Mouse (Mus musculus) forebrain, embryonic 12.5 days (tissue): ENCODE data around the gene Manf. TPM values are rescaled to one million over a fixed set of nuclear protein-coding genes. Genes with fewer than 3 reads are reported as not detected.

Experiments used
- ATAC-seq: fragments of 200-750 bp; cut with Nextera tagmentation; 2 replicates; pipeline ENCODE4 v1.8.0; 2017; ENCODE audit warnings: moderate TSS enrichment; ENCODE audit not compliant: low FRiP score
- H3K27ac ChIP-seq: fragments of 300-500 bp; sonication (generic); 2 replicates; pipeline ENCODE4 v1.5.1; 2016; ENCODE audit warnings: mild to moderate bottlenecking
- H3K27me3 ChIP-seq: fragments of 300-500 bp; sonication (generic); 2 replicates; pipeline ENCODE4 v1.6.1; 2016; ENCODE audit warnings: mild to moderate bottlenecking
- H3K36me3 ChIP-seq: fragments of 300-500 bp; sonication (generic); replicated peaks from 2 replicates; pipeline ENCODE4 v1.6.1; 2016; ENCODE audit warnings: mild to moderate bottlenecking
- H3K4me1 ChIP-seq: fragments of 300-500 bp; sonication (generic); 2 replicates; pipeline ENCODE4 v1.6.1; 2016
- H3K4me2 ChIP-seq: fragments of 300-500 bp; sonication (generic); 2 replicates; pipeline ENCODE4 v1.6.1; 2016; ENCODE audit warnings: mild to moderate bottlenecking, moderate library complexity
- H3K4me3 ChIP-seq: fragments of 300-500 bp; sonication (generic); replicated peaks from 2 replicates; pipeline ENCODE4 v1.5.1; 2016; ENCODE audit warnings: mild to moderate bottlenecking
- H3K9ac ChIP-seq: fragments of 300-500 bp; sonication (generic); 2 replicates; pipeline ENCODE4 v1.6.1; 2016; ENCODE audit warnings: mild to moderate bottlenecking
- H3K9me3 ChIP-seq: fragments of 300-500 bp; sonication (generic); 2 replicates; pipeline ENCODE4 v1.6.1; 2016
- WGBS: fragments of 180-500 bp; shearing (Covaris S2); methylation state at CpG from one replicate; pipeline ENCODE4 v1.1.7; 2016; 5-methylcytosine and 5-hydroxymethylcytosine counted together
- polyA plus RNA-seq: library from polyadenylated mRNA; unstranded; fragments of >200 nt; fragmentation: Nextera tagmentation; extraction: Ambion mirVana; gene quantifications from 2 replicates; pipeline ENCODE4 v1.2.1, GENCODE M21; 2016

Gene Manf
- polyA plus RNA-seq, 1 experiment from 2014 or later, result 216 TPM

- Histone ChIP-seq H3K4me3 (no peak overlapping the region), H3K4me1 (peaks cover 47% of the 10 kb centered on the region), H3K9me3 (no peaks in the 10 kb centered on the region), H3K9ac (no peak overlapping the region), H3K27me3 (no peaks in the 10 kb centered on the region), H3K36me3 (peaks cover 76% of the 10 kb centered on the region), H3K4me2 (no peak overlapping the region), H3K27ac (no peak overlapping the region)
- no peak for ATAC-seq
- WGBS, result 78% methylated on average over 4 of the region's 4 CpGs
These were observed 9.6 kb downstream of the Manf start for GRCm38 (mm10) chr9:106882176-106882575.

- Histone ChIP-seq H3K9ac (0 out of 2 replicates have a peak overlapping the region, but pooled peaks have one; percentile 12), H3K9me3 (no peaks in the 10 kb centered on the region), H3K27me3 (no peaks in the 10 kb centered on the region), H3K36me3 (peaks cover 85% of the 10 kb centered on the region), H3K4me3 (no peak overlapping the region), H3K4me1 (peaks cover 47% of the 10 kb centered on the region), H3K4me2 (no peak overlapping the region), H3K27ac (no peak overlapping the region)
- ATAC-seq, result no peak
- WGBS, result 60% methylated on average over 4 of the region's 4 CpGs
These were observed 10.6 kb downstream of the Manf start for GRCm38 (mm10) chr9:106881071-106881755.

DNA sequence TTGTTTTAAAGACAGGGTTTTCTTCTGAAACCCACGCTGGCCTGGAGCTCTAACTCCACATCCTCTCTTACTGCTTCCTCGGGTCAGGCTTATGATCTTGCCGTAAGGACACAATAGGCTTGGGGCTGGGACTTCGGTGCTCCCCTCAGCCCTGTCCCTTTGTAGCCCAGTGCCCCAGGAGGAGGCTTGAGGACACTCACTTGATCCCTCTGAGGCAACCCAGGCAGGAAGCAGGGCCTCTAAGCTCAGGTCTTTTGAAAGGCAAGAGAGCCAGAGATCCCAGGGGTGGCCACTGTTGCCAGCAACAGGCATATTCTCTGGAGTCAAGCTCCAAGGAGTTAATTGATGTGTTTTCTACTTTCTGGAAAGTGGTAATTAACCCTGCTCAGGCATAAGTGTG, 12.3 kb downstream of the Manf start:
- no peak overlapping the region for H3K4me2 ChIP-seq
- no peak overlapping the region for H3K4me3 ChIP-seq
- H3K27me3 ChIP-seq, result no peaks in the 10 kb centered on the region
- peaks cover 91% of the 10 kb centered on the region for H3K36me3 ChIP-seq
- ATAC-seq, result no peak
- WGBS, result 56% methylated on average over 4 of the region's 4 CpGs
- H3K4me1 ChIP-seq, result peaks cover 35% of the 10 kb centered on the region
- no peak overlapping the region for H3K9ac ChIP-seq
- no peak overlapping the region for H3K27ac ChIP-seq
- H3K9me3 ChIP-seq, result no peaks in the 10 kb centered on the region

DNA sequence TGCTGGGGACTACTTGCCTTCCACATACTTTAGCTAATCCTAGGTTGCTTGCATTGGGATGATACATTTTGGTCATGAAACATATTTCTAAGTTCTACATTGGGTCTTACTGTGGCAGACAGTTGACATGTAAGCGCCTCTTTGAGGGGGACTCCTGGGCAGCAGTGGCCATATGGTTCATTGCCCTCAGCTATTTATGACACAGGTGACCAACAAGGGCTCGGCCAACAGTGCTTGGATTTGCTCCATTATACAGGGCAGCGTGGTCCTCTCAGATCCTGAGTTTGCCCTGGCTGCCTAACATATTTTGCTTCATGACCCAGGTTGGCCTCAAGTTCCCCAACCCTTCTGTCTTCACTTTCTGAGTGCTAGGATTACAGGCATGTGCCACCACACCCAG, 15.1 kb downstream of the Manf start:
- Histone ChIP-seq H3K4me3 (no peak overlapping the region), H3K27ac (no peak overlapping the region), H3K27me3 (no peaks in the 10 kb centered on the region), H3K9me3 (no peaks in the 10 kb centered on the region), H3K4me2 (no peak overlapping the region), H3K36me3 (peaks cover 84% of the 10 kb centered on the region), H3K4me1 (peaks cover 8% of the 10 kb centered on the region), H3K9ac (no peak overlapping the region)
- 92% methylated on average over 3 of the region's 3 CpGs for WGBS
- no peak for ATAC-seq

- no peaks in the 10 kb centered on the region for H3K27me3 ChIP-seq
- peaks cover 64% of the 10 kb centered on the region for H3K36me3 ChIP-seq
- no peak overlapping the region for H3K27ac ChIP-seq
- no peak overlapping the region for H3K9ac ChIP-seq
- WGBS, result 85% methylated on average over 5 of the region's 5 CpGs
- H3K4me3 ChIP-seq, result no peak overlapping the region
- H3K9me3 ChIP-seq, result no peaks in the 10 kb centered on the region
- H3K4me2 ChIP-seq, result no peak overlapping the region
- H3K4me1 ChIP-seq, result no peaks in the 10 kb centered on the region
- no peak for ATAC-seq
These were observed 17.6 kb downstream of the Manf start for GRCm38 (mm10) chr9:106874216-106874615.

GRCm38 (mm10) chr9:106858036-106858435, 33.7 kb downstream of the Manf start:
- WGBS, result 92% methylated on average over 11 of the region's 11 CpGs
- H3K4me2 ChIP-seq, result no peak overlapping the region
- H3K4me1 ChIP-seq, result no peaks in the 10 kb centered on the region
- no peak overlapping the region for H3K27ac ChIP-seq
- H3K4me3 ChIP-seq, result no peak overlapping the region
- ATAC-seq, result no peak
- H3K27me3 ChIP-seq, result no peaks in the 10 kb centered on the region
- no peak overlapping the region for H3K9ac ChIP-seq
- H3K36me3 ChIP-seq, result peaks cover 87% of the 10 kb centered on the region
- H3K9me3 ChIP-seq, result no peaks in the 10 kb centered on the region

- Histone ChIP-seq H3K4me3 (no peak overlapping the region), H3K27ac (no peak overlapping the region), H3K4me2 (no peak overlapping the region), H3K4me1 (no peaks in the 10 kb centered on the region), H3K9me3 (no peaks in the 10 kb centered on the region), H3K9ac (no peak overlapping the region), H3K36me3 (peaks cover 83% of the 10 kb centered on the region), H3K27me3 (no peaks in the 10 kb centered on the region)
- 88% methylated on average over 3 of the region's 3 CpGs for WGBS
- no peak for ATAC-seq
These were observed 35.1 kb downstream of the Manf start for GRCm38 (mm10) chr9:106856664-106857063.

GRCm38 (mm10) chr9:106842800-106843199, 49.0 kb downstream of the Manf start:
- H3K4me1 ChIP-seq, result no peaks in the 10 kb centered on the region
- peaks cover 80% of the 10 kb centered on the region for H3K36me3 ChIP-seq
- no peaks in the 10 kb centered on the region for H3K9me3 ChIP-seq
- no peak overlapping the region for H3K4me2 ChIP-seq
- no peak overlapping the region for H3K4me3 ChIP-seq
- WGBS, result 97% methylated on average over 6 of the region's 6 CpGs
- H3K27me3 ChIP-seq, result no peaks in the 10 kb centered on the region
- no peak overlapping the region for H3K27ac ChIP-seq
- no peak for ATAC-seq
- H3K9ac ChIP-seq, result no peak overlapping the region

DNA sequence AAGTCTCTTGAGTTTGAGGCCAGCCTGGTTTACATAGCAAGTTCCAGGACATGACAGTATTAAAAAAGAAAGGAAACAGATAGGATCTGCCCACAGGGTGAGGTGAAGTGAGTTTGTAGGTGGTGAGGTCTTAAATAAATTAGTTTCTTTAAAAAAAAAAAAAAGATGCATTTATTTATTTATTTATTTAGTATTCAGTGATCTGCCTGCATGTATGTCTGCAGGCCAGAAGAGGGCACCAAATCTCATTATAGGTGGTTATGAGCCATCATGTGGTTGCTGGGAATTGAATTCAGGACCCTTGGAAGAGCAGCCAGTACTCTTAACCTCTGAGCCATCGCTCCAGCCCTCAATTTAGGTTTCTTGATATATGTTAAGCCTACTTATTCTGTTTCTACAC, 51.2 kb downstream of the Manf start:
- H3K4me2 ChIP-seq, result no peak overlapping the region
- H3K9ac ChIP-seq, result no peak overlapping the region
- no peak overlapping the region for H3K27ac ChIP-seq
- H3K4me1 ChIP-seq, result no peaks in the 10 kb centered on the region
- H3K27me3 ChIP-seq, result no peaks in the 10 kb centered on the region
- ATAC-seq, result no peak
- no peak overlapping the region for H3K4me3 ChIP-seq
- peaks cover 81% of the 10 kb centered on the region for H3K36me3 ChIP-seq
- no peaks in the 10 kb centered on the region for H3K9me3 ChIP-seq
- 98% methylated on average over 1 of the region's 1 CpGs for WGBS

DNA sequence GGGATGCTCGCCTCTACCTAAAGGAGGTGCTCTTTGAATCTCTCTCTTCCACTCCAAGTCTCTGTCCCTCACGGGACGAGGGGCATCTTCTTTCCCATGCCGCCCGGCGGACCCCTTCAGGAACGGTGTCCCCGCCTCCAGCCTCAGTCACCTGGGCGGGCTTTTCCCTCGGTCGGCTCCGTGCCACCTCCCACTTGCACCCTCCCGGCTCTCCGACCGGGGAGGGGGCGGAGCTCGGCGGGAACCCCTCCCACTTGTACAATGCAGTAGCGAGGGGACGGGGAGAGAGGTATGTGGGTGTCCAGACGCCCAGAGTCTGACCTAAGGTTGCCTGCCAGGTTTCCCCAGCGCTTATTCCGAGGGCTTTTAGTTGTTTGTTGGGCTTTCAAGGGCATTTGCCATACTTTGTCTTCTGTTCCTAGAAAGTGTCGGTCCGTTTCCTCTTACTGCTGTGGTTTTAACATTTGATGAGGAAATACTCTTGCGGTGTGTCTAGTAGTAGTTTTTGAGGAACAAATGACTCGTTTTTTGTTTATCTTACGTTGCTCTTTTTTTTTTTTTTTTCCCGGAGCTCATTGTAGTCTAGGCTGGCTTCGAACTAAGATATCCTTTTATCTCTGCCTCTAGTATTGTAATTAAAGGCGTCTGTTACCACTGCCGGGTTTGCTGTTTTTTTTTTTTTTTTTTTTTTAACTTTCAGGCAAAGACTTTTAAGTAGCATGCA, 69.2 kb downstream of the Manf start:
- H3K4me2 ChIP-seq, result peak overlapping the region; percentile 78

DNA sequence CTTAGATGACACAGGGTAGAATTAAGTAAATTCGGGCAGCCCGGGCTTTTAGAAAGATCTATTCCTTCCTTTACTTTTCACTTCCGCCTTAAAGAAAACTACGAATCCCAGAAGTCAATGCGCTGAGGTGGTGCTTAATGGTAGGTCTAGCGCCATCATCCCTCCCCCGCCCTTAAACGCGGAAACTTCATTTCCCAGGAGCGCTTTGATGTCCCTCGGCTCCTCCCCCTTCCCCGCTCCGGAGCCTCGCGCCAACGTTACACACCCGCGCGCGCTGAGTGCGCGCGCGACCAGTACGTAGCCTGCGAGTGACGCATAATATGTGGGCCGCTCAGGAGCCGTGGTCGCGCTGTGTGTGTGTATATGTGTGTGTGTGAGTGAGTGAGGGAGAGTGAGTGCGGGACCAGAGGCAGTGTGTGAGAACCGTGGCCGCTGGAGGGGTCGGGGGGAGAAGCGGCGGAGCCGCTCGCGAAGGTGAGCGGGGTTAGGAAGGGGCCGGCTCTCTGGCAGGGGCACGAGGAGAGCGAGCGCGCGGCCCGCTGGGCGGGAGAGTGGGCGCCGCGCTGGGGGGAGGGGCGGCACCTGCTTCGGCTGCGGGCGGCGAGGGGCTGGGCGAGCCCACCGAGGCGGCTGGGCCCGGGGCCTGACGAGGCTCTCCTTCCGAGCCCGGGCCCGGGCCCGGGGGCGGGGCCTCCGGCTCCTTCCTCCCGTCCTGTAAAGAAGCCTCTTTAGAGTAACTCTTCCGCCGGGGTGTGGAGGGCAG, 70.0 kb downstream of the Manf start, which contains the start of gene Dcaf1:
Dcaf1 (plus strand) TSS at position 257 of the 763 bp plus-strand sequence.
- under 1% methylated on average over 58 of the region's 71 CpGs for WGBS
- peak; percentile 97 for ATAC-seq
- peaks cover 8% of the 10 kb centered on the region; the same call in 1 of the 2 replicates for H3K4me1 ChIP-seq
- H3K9ac ChIP-seq, result peak within 1 kb of the TSS; percentile 87
- peak within 1 kb of the TSS; percentile 85 for H3K4me3 ChIP-seq
- no peaks in the 10 kb centered on the region for H3K27me3 ChIP-seq
- peak within 1 kb of the TSS; percentile 78 for H3K4me2 ChIP-seq
- H3K27ac ChIP-seq, result peak within 1 kb of the TSS; percentile 91
- H3K36me3 ChIP-seq, result no peaks in the 10 kb centered on the region
- no peaks in the 10 kb centered on the region for H3K9me3 ChIP-seq

More for the DNA sequence above, 69.2 kb downstream of the Manf start:
- Histone ChIP-seq H3K36me3 (no peaks in the 10 kb centered on the region), H3K9ac (peak overlapping the region; percentile 87), H3K27ac (peak overlapping the region; percentile 91), H3K27me3 (no peaks in the 10 kb centered on the region), H3K4me3 (peak overlapping the region; percentile 85), H3K9me3 (no peaks in the 10 kb centered on the region), H3K4me1 (peaks cover 8% of the 10 kb centered on the region; the same call in 1 of the 2 replicates)
- WGBS, result 5% methylated on average over 32 of the region's 32 CpGs
- peak; percentile 83 for ATAC-seq

GRCm38 (mm10) chr9:106821050-106821617, 70.6 kb downstream of the Manf start:
- Histone ChIP-seq H3K36me3 (no peaks in the 10 kb centered on the region), H3K9ac (peak overlapping the region; percentile 63), H3K27ac (0 out of 2 replicates have a peak overlapping the region, but pooled peaks have one; percentile 46), H3K27me3 (no peaks in the 10 kb centered on the region), H3K4me3 (peak overlapping the region; percentile 85), H3K9me3 (no peaks in the 10 kb centered on the region), H3K4me2 (peak overlapping the region; percentile 78), H3K4me1 (peaks cover 8% of the 10 kb centered on the region; the same call in 1 of the 2 replicates)
- ATAC-seq, result no peak
- WGBS, result 57% methylated on average over 15 of the region's 15 CpGs
